Mouse (Mus musculus): ENCODE results near the gene Podnl1.

Gene Podnl1

GRCm38 (mm10) chr8:84125656-84126055, at the start of gene Podnl1:
Podnl1 (plus strand) TSS chr8:84125989.
- in situ Hi-C loops (cut with MboI, MseI): no loop called here

GRCm38 (mm10) chr8:84076412-84076811, 49.4 kb upstream of the Podnl1 start:
- in situ Hi-C loops (cut with MboI, MseI): no loop called here

GRCm38 (mm10) chr8:84076849-84077248, 48.9 kb upstream of the Podnl1 start:
- in situ Hi-C loops (cut with MboI, MseI): no loop called here

GRCm38 (mm10) chr8:84079206-84079605, 46.6 kb upstream of the Podnl1 start:
- in situ Hi-C loops (cut with MboI, MseI): no loop called here

GRCm38 (mm10) chr8:84083829-84084241, 42.0 kb upstream of the Podnl1 start:
- in situ Hi-C loops (cut with MboI, MseI): no loop called here

- in situ Hi-C loops (cut with MboI, MseI): no loop called here
Measured at GRCm38 (mm10) chr8:84084341-84085115, 41.3 kb upstream of the Podnl1 start.

- in situ Hi-C loops (cut with MboI, MseI): no loop called here
Measured at GRCm38 (mm10) chr8:84087156-84087555, 38.6 kb upstream of the Podnl1 start.

- in situ Hi-C loops (cut with MboI, MseI): no loop called here
Measured at GRCm38 (mm10) chr8:84087821-84088220, 38.0 kb upstream of the Podnl1 start.

- in situ Hi-C loops (cut with MboI, MseI): no loop called here
Measured at GRCm38 (mm10) chr8:84089277-84089676, 36.5 kb upstream of the Podnl1 start.

GRCm38 (mm10) chr8:84090585-84090984, 35.2 kb upstream of the Podnl1 start:
- in situ Hi-C loops (cut with MboI, MseI): loop anchor here (5.0 kb wide), 1 partner anchor 48 kb away; the partner anchor contains the start of genes Il27ra and Rln3

GRCm38 (mm10) chr8:84096061-84096460, 29.7 kb upstream of the Podnl1 start:
- in situ Hi-C loops (cut with MboI, MseI): no loop called here

- in situ Hi-C loops (cut with MboI, MseI): no loop called here
Measured at GRCm38 (mm10) chr8:84098376-84098775, 27.4 kb upstream of the Podnl1 start.

- in situ Hi-C loops (cut with MboI, MseI): no loop called here
Measured at GRCm38 (mm10) chr8:84101476-84102270, 24.1 kb upstream of the Podnl1 start.

GRCm38 (mm10) chr8:84103601-84104000, 22.2 kb upstream of the Podnl1 start:
- in situ Hi-C loops (cut with MboI, MseI): no loop called here

- in situ Hi-C loops (cut with MboI, MseI): no loop called here
Measured at GRCm38 (mm10) chr8:84104221-84104620, 21.6 kb upstream of the Podnl1 start.

- in situ Hi-C loops (cut with MboI, MseI): no loop called here
Measured at GRCm38 (mm10) chr8:84104697-84105609, 20.8 kb upstream of the Podnl1 start, which contains the start of gene Dcaf15. Dcaf15 (minus strand) TSS chr8:84104768.

- in situ Hi-C loops (cut with MboI, MseI): no loop called here
Measured at GRCm38 (mm10) chr8:84105676-84106075, 20.1 kb upstream of the Podnl1 start.

GRCm38 (mm10) chr8:84106216-84107040, 19.4 kb upstream of the Podnl1 start:
- in situ Hi-C loops (cut with MboI, MseI): no loop called here

GRCm38 (mm10) chr8:84115646-84116045, 10.1 kb upstream of the Podnl1 start:
- in situ Hi-C loops (cut with MboI, MseI): no loop called here

GRCm38 (mm10) chr8:84122151-84122550, 3.6 kb upstream of the Podnl1 start:
- in situ Hi-C loops (cut with MboI, MseI): no loop called here

GRCm38 (mm10) chr8:84126742-84127141, 953 bp downstream of the Podnl1 start:
- in situ Hi-C loops (cut with MboI, MseI): no loop called here

All from regulatory T cell (primary cell).